Mouse (Mus musculus): ENCODE results near the gene Gm42906. TPM values are rescaled to one million over a fixed set of nuclear protein-coding genes. Genes with fewer than 3 reads are reported as not detected.

The Gm42906 gene
- polyA plus RNA-seq, 1 experiment: not detected

DNA sequence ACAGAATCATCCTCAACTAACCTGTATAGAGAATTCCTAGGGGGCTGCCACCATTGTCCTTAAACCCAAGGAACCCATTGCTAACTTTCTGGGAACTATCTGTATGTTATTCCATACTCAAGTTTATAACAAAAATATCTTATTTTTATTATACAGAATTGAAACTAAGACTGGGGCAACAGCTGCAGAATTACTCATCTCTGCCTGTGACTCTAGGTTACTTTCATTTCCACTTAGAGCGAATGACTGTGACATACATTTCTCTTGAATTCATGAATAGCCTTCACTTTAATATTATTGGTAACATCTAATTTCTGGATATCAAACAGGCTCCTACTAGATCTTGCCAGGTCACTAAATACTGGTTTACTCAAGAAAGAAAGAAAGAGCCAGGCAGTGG, 217.1 kb downstream of the Gm42906 start:
- no peak overlapping the region for H3K4me3 ChIP-seq (ENCODE audit: insufficient read depth, poor library complexity, severe bottlenecking)
- H3K79me3 ChIP-seq (ENCODE audit: low read depth): no peaks in the 10 kb centered on the region
- H3K79me2 ChIP-seq (ENCODE audit: control insufficient read depth, insufficient read depth): no peaks in the 10 kb centered on the region
- no peak overlapping the region for H3ac ChIP-seq (ENCODE audit: control insufficient read depth, insufficient read length, low read depth)
- no peaks in the 10 kb centered on the region for H3K36me3 ChIP-seq (ENCODE audit: control insufficient read depth, insufficient read depth)
- TF ChIP-seq MYOG (IDR thresholded peaks at IDR 0.05; ENCODE audit: control insufficient read depth, extremely low read depth, insufficient read length) (no peak), CEBPB (IDR thresholded peaks at IDR 0.05; ENCODE audit: low read depth) (no peak), FOSL1 (IDR thresholded peaks at IDR 0.05; ENCODE audit: insufficient read depth, low read length, poor library complexity, severe bottlenecking) (no peak)
- H3K27me3 ChIP-seq (ENCODE audit: control insufficient read depth, insufficient read depth, insufficient read length): no peaks in the 10 kb centered on the region

DNA sequence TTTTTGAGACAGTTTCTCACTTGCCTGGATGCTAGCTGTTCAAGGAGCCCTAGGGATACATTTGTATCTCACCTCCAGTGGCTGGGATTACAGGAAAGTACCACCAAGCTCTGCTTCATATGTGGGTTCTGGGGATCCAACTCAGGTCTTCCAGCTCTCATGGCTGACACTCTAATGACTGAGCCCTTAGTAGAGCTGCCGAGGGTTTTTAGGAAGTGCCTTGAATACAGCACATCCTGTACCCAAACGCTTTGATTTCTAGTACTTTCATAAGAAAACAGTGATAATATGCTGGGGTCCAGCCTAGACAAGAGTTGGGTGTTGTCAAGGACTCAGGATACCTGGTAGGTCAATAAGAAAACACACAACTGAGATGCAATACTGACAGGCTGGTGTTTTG, 217.9 kb downstream of the Gm42906 start:
- no peaks in the 10 kb centered on the region for H3K36me3 ChIP-seq (ENCODE audit: control insufficient read depth, insufficient read depth)
- H3K79me2 ChIP-seq (ENCODE audit: control insufficient read depth, insufficient read depth): no peaks in the 10 kb centered on the region
- no peaks in the 10 kb centered on the region for H3K27me3 ChIP-seq (ENCODE audit: control insufficient read depth, insufficient read depth, insufficient read length)
- no peak for TF ChIP-seq CTCF (IDR thresholded peaks at IDR 0.05; ENCODE audit: control insufficient read depth, insufficient read depth, insufficient read length)
- no peak for TF ChIP-seq USF1 (IDR thresholded peaks at IDR 0.05; ENCODE audit: low read depth)
- TF ChIP-seq FOSL1 (IDR thresholded peaks at IDR 0.05; ENCODE audit: insufficient read depth, low read length, poor library complexity, severe bottlenecking): no peak
- H3K79me3 ChIP-seq (ENCODE audit: low read depth): no peaks in the 10 kb centered on the region
- no peak overlapping the region for H3ac ChIP-seq (ENCODE audit: control insufficient read depth, insufficient read length, low read depth)
- no peak overlapping the region for H3K4me3 ChIP-seq (ENCODE audit: insufficient read depth, poor library complexity, severe bottlenecking)

- H3K36me3 ChIP-seq (ENCODE audit: control insufficient read depth, insufficient read depth): no peaks in the 10 kb centered on the region
- no peak for TF ChIP-seq FOSL1 (IDR thresholded peaks at IDR 0.05; ENCODE audit: insufficient read depth, low read length, poor library complexity, severe bottlenecking)
- no peak for TF ChIP-seq MYOD1 (IDR thresholded peaks at IDR 0.05; ENCODE audit: control insufficient read depth, insufficient read length, low read depth)
- no peak for TF ChIP-seq MYOG (IDR thresholded peaks at IDR 0.05; ENCODE audit: control insufficient read depth, extremely low read depth, insufficient read length)
- no peak for TF ChIP-seq CTCF (IDR thresholded peaks at IDR 0.05; ENCODE audit: control insufficient read depth, insufficient read depth, insufficient read length)
- no peak for TF ChIP-seq CEBPB (IDR thresholded peaks at IDR 0.05; ENCODE audit: low read depth)
- no peak for TF ChIP-seq MAX (IDR thresholded peaks at IDR 0.05)
- H3K79me2 ChIP-seq (ENCODE audit: control insufficient read depth, insufficient read depth): no peaks in the 10 kb centered on the region
- H3K4me3 ChIP-seq (ENCODE audit: insufficient read depth, poor library complexity, severe bottlenecking): no peak overlapping the region
- H3ac ChIP-seq (ENCODE audit: control insufficient read depth, insufficient read length, low read depth): no peak overlapping the region
- no peaks in the 10 kb centered on the region for H3K79me3 ChIP-seq (ENCODE audit: low read depth)
- H3K27me3 ChIP-seq (ENCODE audit: control insufficient read depth, insufficient read depth, insufficient read length): no peaks in the 10 kb centered on the region
These were observed 222.9 kb downstream of the Gm42906 start for GRCm38 (mm10) chr5:151205017-151205416.

- H3K79me2 ChIP-seq (ENCODE audit: control insufficient read depth, insufficient read depth): no peaks in the 10 kb centered on the region
- TF ChIP-seq FOSL1 (IDR thresholded peaks at IDR 0.05; ENCODE audit: insufficient read depth, low read length, poor library complexity, severe bottlenecking) (peak; percentile 51), MYOG (IDR thresholded peaks at IDR 0.05; ENCODE audit: control insufficient read depth, extremely low read depth, insufficient read length) (no peak), USF1 (IDR thresholded peaks at IDR 0.05; ENCODE audit: low read depth) (peak; percentile 72), MAX (IDR thresholded peaks at IDR 0.05) (peak; percentile 98), CTCF (IDR thresholded peaks at IDR 0.05; ENCODE audit: control insufficient read depth, insufficient read depth, insufficient read length) (no peak), MYOD1 (IDR thresholded peaks at IDR 0.05; ENCODE audit: control insufficient read depth, insufficient read length, low read depth) (no peak), CEBPB (IDR thresholded peaks at IDR 0.05; ENCODE audit: low read depth) (peak; percentile 64)
- no peak overlapping the region for H3K4me3 ChIP-seq (ENCODE audit: insufficient read depth, poor library complexity, severe bottlenecking)
- H3K36me3 ChIP-seq (ENCODE audit: control insufficient read depth, insufficient read depth): no peaks in the 10 kb centered on the region
- no peaks in the 10 kb centered on the region for H3K27me3 ChIP-seq (ENCODE audit: control insufficient read depth, insufficient read depth, insufficient read length)
- no peaks in the 10 kb centered on the region for H3K79me3 ChIP-seq (ENCODE audit: low read depth)
- H3ac ChIP-seq (ENCODE audit: control insufficient read depth, insufficient read length, low read depth): no peak overlapping the region
These were observed 225.0 kb downstream of the Gm42906 start for GRCm38 (mm10) chr5:151202925-151203324.

DNA sequence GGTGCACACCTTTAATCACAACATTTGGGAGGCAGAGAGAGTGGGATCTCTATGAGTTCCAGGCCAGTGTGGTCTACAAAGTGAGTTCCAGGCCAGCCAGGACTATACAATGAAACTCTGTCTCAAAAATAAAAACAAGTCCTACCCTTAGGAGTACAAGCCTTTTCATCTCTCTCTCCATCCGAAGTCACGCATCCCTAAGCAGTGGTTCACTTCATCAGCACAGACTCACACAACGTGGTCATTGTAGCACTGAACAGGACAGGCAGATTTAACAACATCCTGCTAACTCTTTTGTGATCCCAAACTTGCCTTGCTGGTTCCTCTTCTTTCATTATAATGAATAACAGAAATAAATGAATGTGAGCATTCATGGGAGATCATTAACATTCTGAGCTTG, 226.7 kb downstream of the Gm42906 start:
- Histone ChIP-seq H3ac (ENCODE audit: control insufficient read depth, insufficient read length, low read depth) (no peak overlapping the region), H3K36me3 (ENCODE audit: control insufficient read depth, insufficient read depth) (no peaks in the 10 kb centered on the region), H3K79me2 (ENCODE audit: control insufficient read depth, insufficient read depth) (no peaks in the 10 kb centered on the region), H3K27me3 (ENCODE audit: control insufficient read depth, insufficient read depth, insufficient read length) (no peaks in the 10 kb centered on the region), H3K4me3 (ENCODE audit: insufficient read depth, poor library complexity, severe bottlenecking) (no peak overlapping the region), H3K79me3 (ENCODE audit: low read depth) (no peaks in the 10 kb centered on the region)
- no peak for TF ChIP-seq CTCF (IDR thresholded peaks at IDR 0.05; ENCODE audit: control insufficient read depth, insufficient read depth, insufficient read length)
- TF ChIP-seq MYOG (IDR thresholded peaks at IDR 0.05; ENCODE audit: control insufficient read depth, extremely low read depth, insufficient read length): no peak
- TF ChIP-seq CEBPB (IDR thresholded peaks at IDR 0.05; ENCODE audit: low read depth): no peak
- TF ChIP-seq MAX (IDR thresholded peaks at IDR 0.05): no peak
- TF ChIP-seq USF1 (IDR thresholded peaks at IDR 0.05; ENCODE audit: low read depth): no peak
- TF ChIP-seq FOSL1 (IDR thresholded peaks at IDR 0.05; ENCODE audit: insufficient read depth, low read length, poor library complexity, severe bottlenecking): no peak

DNA sequence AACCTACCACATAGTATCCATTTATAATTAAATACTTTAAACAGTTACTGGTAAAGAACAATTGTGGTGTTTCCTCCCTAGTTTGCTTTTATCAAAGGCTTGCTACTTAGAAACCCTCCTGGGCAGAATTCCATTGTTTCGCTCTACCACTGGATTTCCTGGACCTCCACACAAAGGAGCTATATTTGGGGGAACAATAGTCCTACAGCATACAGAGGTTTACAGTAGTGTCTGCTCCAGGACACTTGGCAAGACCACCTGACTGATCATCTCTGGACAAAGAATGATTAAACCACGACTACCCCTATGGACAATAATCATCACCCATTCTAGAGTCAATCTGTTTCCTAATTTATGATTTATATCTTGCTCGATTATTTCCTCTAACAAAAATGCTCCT, 228.7 kb downstream of the Gm42906 start:
- no peaks in the 10 kb centered on the region for H3K79me2 ChIP-seq (ENCODE audit: control insufficient read depth, insufficient read depth)
- TF ChIP-seq MYOD1 (IDR thresholded peaks at IDR 0.05; ENCODE audit: control insufficient read depth, insufficient read length, low read depth) (no peak), CTCF (IDR thresholded peaks at IDR 0.05; ENCODE audit: control insufficient read depth, insufficient read depth, insufficient read length) (no peak), CEBPB (IDR thresholded peaks at IDR 0.05; ENCODE audit: low read depth) (no peak), USF1 (IDR thresholded peaks at IDR 0.05; ENCODE audit: low read depth) (no peak), MYOG (IDR thresholded peaks at IDR 0.05; ENCODE audit: control insufficient read depth, extremely low read depth, insufficient read length) (no peak), FOSL1 (IDR thresholded peaks at IDR 0.05; ENCODE audit: insufficient read depth, low read length, poor library complexity, severe bottlenecking) (no peak), MAX (IDR thresholded peaks at IDR 0.05) (no peak)
- H3K36me3 ChIP-seq (ENCODE audit: control insufficient read depth, insufficient read depth): no peaks in the 10 kb centered on the region

More for the DNA sequence above, 228.7 kb downstream of the Gm42906 start:
- no peak overlapping the region for H3ac ChIP-seq (ENCODE audit: control insufficient read depth, insufficient read length, low read depth)
- H3K79me3 ChIP-seq (ENCODE audit: low read depth): no peaks in the 10 kb centered on the region
- H3K27me3 ChIP-seq (ENCODE audit: control insufficient read depth, insufficient read depth, insufficient read length): no peaks in the 10 kb centered on the region
- no peak overlapping the region for H3K4me3 ChIP-seq (ENCODE audit: insufficient read depth, poor library complexity, severe bottlenecking)

All from C2C12 (cell line).